Mouse (Mus musculus) MEL (cell line): ENCODE data around the gene Usf1.

Source experiments
- BHLHE40 ChIP-seq: IDR thresholded peaks from 2 replicates; pipeline ENCODE4 v1.6.1; 2012; ENCODE audit warnings: low read depth, mild to moderate bottlenecking, inconsistent platforms, low read length, improper control_type of control experiment, borderline replicate concordance
- CTCF ChIP-seq, 3 experiments: IDR thresholded peaks in 2 of 3; conservative IDR thresholded peaks in 1 of 3; 2 replicates each; pipeline ENCODE4 v1.5.1; 2011 to 2012; ENCODE audit warnings: low read length in 3 of 3, low read depth in 2 of 3, mild to moderate bottlenecking in 2 of 3, improper control_type of control experiment in 1 of 3, inconsistent platforms in 1 of 3, mixed read lengths in 1 of 3, moderate library complexity in 1 of 3; ENCODE audit not compliant: control insufficient read depth in 1 of 3, insufficient read depth in 1 of 3, poor library complexity in 1 of 3, severe bottlenecking in 1 of 3
- EP300 ChIP-seq, 2 experiments: IDR thresholded peaks; 2 replicates each; pipeline ENCODE4 v1.6.1; 2011; ENCODE audit warnings: improper control_type of control experiment in 2 of 2, low read length in 2 of 2, low read depth in 1 of 2, mild to moderate bottlenecking in 1 of 2
- GATA1 ChIP-seq: IDR thresholded peaks from 2 replicates; pipeline ENCODE4 v1.6.1; 2011; ENCODE audit warnings: low read depth, low read length, improper control_type of control experiment
- KAT2A ChIP-seq: conservative IDR thresholded peaks from 2 replicates; pipeline ENCODE4 v1.6.1; 2012; ENCODE audit warnings: low read depth, low read length, improper control_type of control experiment, inconsistent platforms
- MAFK ChIP-seq: IDR thresholded peaks from 2 replicates; pipeline ENCODE4 v1.6.1; 2011; ENCODE audit warnings: low read depth, mild to moderate bottlenecking, low read length, improper control_type of control experiment, borderline replicate concordance
- NRF1 ChIP-seq: IDR thresholded peaks from 2 replicates; pipeline ENCODE4 v1.6.1; 2014; ENCODE audit warnings: low read depth, mild to moderate bottlenecking, inconsistent platforms, low read length, improper control_type of control experiment, moderate library complexity; ENCODE audit not compliant: poor library complexity, insufficient read depth, severe bottlenecking
- POLR2A ChIP-seq, 2 experiments: IDR thresholded peaks; 2 replicates each; pipeline ENCODE4 v1.6.1; 2011 to 2012; ENCODE audit warnings: low read length in 2 of 2, mild to moderate bottlenecking in 2 of 2, control low read depth in 1 of 2, improper control_type of control experiment in 1 of 2, low read depth in 1 of 2, moderate library complexity in 1 of 2; ENCODE audit not compliant: control insufficient read depth in 1 of 2, insufficient read depth in 1 of 2, poor library complexity in 1 of 2
- USF2 ChIP-seq, 2 experiments: IDR thresholded peaks; 2 replicates each; pipeline ENCODE4 v1.6.1; 2011 to 2012; ENCODE audit warnings: improper control_type of control experiment in 2 of 2, low read length in 2 of 2, borderline replicate concordance in 1 of 2, inconsistent platforms in 1 of 2, low read depth in 1 of 2, mild to moderate bottlenecking in 1 of 2; ENCODE audit not compliant: insufficient read depth in 1 of 2

- TF ChIP-seq KAT2A: no peak
- TF ChIP-seq GATA1: no peak
- no peak for TF ChIP-seq MAFK
- no peak for TF ChIP-seq CTCF (IDR thresholded peaks at IDR 0.05 in 2 of 3, conservative IDR thresholded peaks at IDR 0.05 in 1 of 3; ENCODE audit: control insufficient read depth in 1 of 3, insufficient read depth in 1 of 3, low read depth in 2 of 3, low read length in 3 of 3, poor library complexity in 1 of 3, severe bottlenecking in 1 of 3)
- no peak for TF ChIP-seq USF2 (IDR thresholded peaks at IDR 0.05; ENCODE audit: borderline replicate concordance in 1 of 2, insufficient read depth in 1 of 2, low read depth in 1 of 2, low read length in 2 of 2)
- TF ChIP-seq POLR2A (IDR thresholded peaks at IDR 0.05; ENCODE audit: control insufficient read depth in 1 of 2, insufficient read depth in 1 of 2, low read depth in 1 of 2, low read length in 2 of 2, poor library complexity in 1 of 2): no peak
- TF ChIP-seq BHLHE40: no peak
- no peak for TF ChIP-seq EP300 (IDR thresholded peaks at IDR 0.05; ENCODE audit: low read depth in 1 of 2, low read length in 2 of 2)
- no peak for TF ChIP-seq NRF1
Observed at GRCm38 (mm10) chr1:171373946-171374345, 37.2 kb upstream of the Usf1 start.
